Mouse (Mus musculus): ENCODE data around the gene Gucy2c.

The Gucy2c gene

GRCm38 (mm10) chr6:136723171-136723570 lies 58.4 kb downstream of the Gucy2c start:
- DNase-seq, result no peak

GRCm38 (mm10) chr6:136722565-136722964 lies 59.0 kb downstream of the Gucy2c start:
- DNase-seq, result no peak

- peak; percentile 16 for DNase-seq
These were observed 59.6 kb downstream of the Gucy2c start for GRCm38 (mm10) chr6:136721925-136722324.

DNA sequence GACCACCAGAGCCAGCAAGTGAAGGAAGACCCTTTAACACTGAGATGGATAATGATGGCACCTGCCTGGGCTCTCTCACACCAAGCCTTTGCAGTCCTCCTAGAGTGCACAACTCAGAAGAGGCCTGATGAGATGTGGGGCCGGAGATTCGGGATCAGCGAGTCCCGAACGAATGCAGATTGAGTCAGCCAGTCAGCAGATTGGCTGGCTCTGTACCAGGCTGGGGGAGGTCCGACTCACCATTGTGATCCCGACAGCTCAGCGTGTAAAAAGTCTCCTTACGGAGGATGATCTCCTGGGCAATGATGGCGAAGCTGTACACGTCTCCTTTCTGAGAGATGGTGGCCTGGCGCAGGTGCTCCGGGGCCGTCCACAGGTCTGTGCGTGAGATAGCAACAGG lies 61.1 kb downstream of the Gucy2c start:
- DNase-seq, result no peak

GRCm38 (mm10) chr6:136715881-136716431 lies 65.6 kb downstream of the Gucy2c start:
- no peak for DNase-seq

- no peak for DNase-seq
These were observed 67.5 kb downstream of the Gucy2c start for GRCm38 (mm10) chr6:136714097-136714496.

GRCm38 (mm10) chr6:136710408-136710807 lies 71.2 kb downstream of the Gucy2c start:
- DNase-seq, result no peak

GRCm38 (mm10) chr6:136708597-136708996 lies 73.0 kb downstream of the Gucy2c start:
- DNase-seq, result no peak

DNA sequence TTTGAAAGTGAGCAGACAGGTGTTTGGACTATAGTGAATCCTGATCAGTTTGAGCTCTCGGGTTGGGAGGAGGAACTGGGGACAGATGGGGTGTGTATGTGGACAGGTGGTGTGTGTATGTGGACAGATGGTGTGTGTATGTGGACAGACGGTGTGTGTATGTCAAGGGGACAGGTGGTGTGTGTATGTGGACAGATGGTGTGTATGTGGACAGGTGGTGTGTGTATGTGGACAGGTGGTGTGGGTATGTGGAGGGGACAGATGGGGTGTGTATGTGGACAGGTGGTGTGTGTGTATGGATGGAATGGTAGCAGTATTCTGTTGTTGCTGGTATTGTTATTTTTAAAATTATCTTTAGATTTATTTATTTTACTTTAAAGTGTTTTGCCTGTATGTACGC lies 79.7 kb downstream of the Gucy2c start:
- DNase-seq, result no peak

- no peak for DNase-seq
These were observed 80.4 kb downstream of the Gucy2c start for GRCm38 (mm10) chr6:136701185-136701584.

GRCm38 (mm10) chr6:136691314-136691713 lies 90.3 kb downstream of the Gucy2c start:
- no peak for DNase-seq

- DNase-seq, result no peak
These were observed 91.0 kb downstream of the Gucy2c start for GRCm38 (mm10) chr6:136690527-136690926.

DNA sequence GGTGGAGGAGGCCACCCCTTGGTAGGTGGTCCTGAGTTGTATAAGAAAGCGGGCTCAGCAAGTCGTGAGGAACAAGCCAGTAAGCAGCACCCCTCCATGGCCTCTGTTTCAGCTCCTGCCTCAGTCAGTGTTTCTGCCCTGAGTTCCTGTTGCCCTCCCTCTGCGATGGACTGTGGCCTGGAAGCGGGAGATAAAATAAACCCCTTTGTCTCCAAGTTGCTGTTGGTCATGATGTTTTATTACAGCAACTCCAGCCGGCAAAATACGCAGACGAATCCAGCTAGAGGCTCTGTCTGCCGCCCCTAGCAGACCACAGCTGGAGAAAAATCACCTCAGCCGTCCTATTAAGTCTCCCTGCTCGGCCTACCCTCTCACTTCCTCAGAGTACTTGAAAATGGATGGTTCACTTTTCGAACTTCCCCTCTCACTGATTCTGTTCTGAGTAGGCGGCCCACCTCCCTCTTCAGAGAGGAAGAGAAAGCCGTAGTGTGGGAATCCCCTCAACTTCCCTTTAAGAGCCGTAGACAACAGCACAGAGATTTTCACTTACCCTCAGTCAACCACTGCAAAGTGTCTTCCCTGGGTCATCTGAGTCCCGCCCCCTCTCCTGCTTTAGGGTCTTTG lies 91.7 kb downstream of the Gucy2c start:
- DNase-seq, result no peak

DNA sequence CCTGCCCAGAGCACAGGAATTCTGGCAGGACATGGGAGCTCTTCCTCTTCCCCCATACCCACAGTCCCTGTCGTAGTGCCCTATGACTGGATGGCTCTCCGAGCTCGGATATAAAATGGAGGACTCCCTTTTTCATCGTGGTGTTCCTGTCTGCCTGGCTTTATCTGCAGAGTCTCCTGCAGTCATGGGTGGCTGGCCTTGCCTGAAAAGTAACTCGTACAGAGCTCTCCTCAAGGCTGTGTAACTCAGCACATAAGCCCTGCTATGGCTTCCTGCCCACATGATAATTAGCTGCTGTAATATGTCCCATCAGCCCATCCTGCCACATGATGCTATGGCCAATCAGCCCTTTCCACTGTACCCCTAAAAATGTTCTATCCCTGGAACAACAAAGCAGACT lies 96.1 kb downstream of the Gucy2c start:
- no peak for DNase-seq

- DNase-seq, result no peak
These were observed 97.9 kb downstream of the Gucy2c start for GRCm38 (mm10) chr6:136683410-136684334.

DNA sequence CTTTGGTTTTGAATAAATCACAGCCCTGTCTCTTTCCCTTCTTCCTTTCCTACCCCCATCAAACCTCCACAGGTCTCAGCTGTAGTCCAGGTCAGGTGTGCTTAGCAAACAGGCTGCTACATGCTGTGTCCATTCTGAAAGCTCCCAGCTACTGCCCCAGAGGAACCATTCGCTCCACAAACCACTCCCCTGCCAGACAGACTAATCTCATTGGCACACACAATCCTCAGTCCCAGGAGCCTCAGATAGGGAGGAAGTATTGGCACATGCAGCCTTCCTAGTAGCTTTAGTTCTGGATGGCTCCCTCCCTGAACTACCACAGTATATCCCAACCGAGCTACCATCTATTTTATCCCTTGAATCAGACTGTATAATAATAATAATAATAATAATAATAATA lies 102.2 kb downstream of the Gucy2c start:
- DNase-seq, result no peak

- no peak for DNase-seq
These were observed 106.6 kb downstream of the Gucy2c start for GRCm38 (mm10) chr6:136674935-136675334.

GRCm38 (mm10) chr6:136672467-136672866 lies 109.1 kb downstream of the Gucy2c start:
- no peak for DNase-seq

GRCm38 (mm10) chr6:136669274-136669673 lies 112.3 kb downstream of the Gucy2c start:
- no peak for DNase-seq

DNA sequence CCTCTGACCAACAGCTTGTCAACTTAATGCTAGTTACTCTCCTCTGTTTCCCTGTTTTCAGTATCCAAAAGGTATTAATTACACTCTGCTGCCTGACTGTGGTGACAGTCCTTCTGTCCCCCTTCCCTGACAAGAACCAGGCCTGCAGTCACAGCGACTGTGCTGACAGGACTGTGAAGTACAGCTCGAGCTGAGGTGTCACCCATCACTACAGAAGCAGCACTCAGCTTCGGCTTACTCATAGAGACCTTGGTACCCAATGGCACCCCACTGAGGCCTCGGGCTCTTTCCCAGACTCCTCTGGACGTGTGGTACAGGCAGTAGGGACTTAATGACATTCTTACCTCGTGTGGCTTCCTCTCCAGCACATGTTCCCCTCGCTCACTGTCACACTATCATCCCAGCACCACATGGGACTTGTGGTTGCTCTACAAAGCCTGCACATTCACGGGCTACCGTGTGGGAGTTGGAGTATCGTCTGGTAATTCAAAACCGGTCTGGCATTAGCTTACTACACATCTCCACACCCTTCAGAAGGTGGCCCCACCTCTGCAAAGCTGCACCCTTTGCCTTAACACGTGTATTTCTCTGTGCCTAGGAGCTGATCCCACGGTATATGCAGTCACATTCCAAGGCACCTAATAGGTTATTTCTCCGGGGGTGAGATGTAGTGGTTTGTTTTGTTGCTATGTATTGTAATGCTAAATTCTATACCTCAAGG lies 113.1 kb downstream of the Gucy2c start:
- no peak for DNase-seq

DNA sequence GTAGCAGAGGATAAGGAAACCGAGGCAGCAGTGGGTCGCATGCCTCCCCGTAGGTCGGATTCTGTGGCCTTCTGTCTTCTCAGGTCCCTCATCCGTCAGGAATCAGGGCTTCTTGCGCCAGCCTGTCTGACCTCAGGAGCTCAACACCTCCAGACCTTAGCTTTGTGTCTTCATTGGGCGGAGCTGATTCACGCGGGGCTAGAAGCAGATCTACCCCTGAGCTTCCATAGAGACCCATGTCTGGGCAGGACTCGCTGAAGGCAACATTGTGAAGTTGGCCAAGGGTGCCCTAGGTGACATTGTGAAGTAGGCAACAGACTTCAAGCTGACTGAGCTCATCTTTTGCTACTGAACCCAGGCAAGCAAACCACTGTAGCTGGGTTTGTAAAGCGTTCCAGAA lies 119.5 kb downstream of the Gucy2c start:
- DNase-seq, result no peak

DNA sequence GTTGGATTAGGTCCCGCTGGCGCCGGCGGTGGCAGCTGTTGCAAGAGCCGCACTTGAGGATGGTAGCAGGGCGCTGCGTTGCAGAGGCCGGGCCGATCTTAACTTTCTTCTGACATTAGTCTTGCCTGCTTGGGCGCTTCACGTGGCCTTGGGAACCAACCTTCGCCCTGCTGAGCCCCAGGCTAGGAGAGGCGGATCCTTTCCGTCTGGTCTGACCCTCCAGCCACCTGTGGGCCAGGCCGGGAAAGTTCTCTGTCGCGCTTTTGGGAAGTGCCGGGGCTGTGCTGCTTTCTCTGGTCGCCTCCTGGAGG lies 119.9 kb downstream of the Gucy2c start, which contains the start of gene Plbd1:
Gene Plbd1, minus strand, starts transcription at position 223 of the 311 bp plus-strand sequence.
- DNase-seq, result peak; percentile 70

Data from kidney, adult 11 months (tissue).